Mouse (Mus musculus) kidney, adult 2 months (tissue): Measurements from ENCODE around the gene Kcnq1.

Experiments used
- CTCF ChIP-seq: fragments of 200-500 bp; conservative IDR thresholded peaks from 2 replicates; pipeline ENCODE4 v1.5.1; 2011; ENCODE audit warnings: low read depth, mild to moderate bottlenecking, control low read depth, low read length, moderate library complexity, mixed read lengths; ENCODE audit not compliant: insufficient read depth, insufficient read length
- POLR2A ChIP-seq: fragments of 200-500 bp; IDR thresholded peaks from one replicate; pipeline ENCODE4 v1.6.1; 2011; ENCODE audit warnings: low read depth, low read length, control low read depth

DNA sequence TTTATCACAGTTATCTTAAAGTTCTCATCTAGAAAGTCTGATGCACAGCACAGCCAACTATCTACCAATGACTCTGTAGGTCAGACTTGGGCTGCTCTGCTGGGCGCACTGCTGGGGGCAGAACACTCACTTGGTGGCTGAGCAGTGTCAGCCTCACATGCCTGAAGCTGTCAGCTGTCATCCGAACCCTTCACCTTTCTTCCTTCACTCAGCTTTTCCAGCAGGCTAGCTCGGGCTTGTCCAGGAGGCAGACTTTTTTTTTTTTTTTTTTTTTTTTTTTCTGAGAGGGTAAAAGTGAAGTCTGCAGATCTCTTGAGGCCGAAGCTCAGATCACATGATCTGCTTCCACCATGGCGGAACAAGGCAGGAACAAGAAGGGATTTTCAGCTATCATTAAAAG is 249.7 kb downstream of the Kcnq1 start:
- TF ChIP-seq POLR2A (no peak), CTCF (no peak)
